Mouse (Mus musculus) embryonic facial prominence, embryonic 15.5 days (tissue): ENCODE measurements around the gene Ttc28. TPM values are rescaled to one million over a fixed set of nuclear protein-coding genes. Genes with fewer than 3 reads are reported as not detected.
A peak's percentile ranks its signal among the peaks of the same experiment; 100 is the strongest.

Experiments used
- ATAC-seq: fragments of 200-750 bp; cut with Nextera tagmentation; 2 replicates; pipeline ENCODE4 v1.8.0; 2017; ENCODE audit warnings: low read depth, moderate TSS enrichment; ENCODE audit not compliant: insufficient number of reproducible peaks, low FRiP score, low TSS enrichment
- H3K27ac ChIP-seq: fragments of 300-500 bp; sonication (generic); replicated peaks from 2 replicates; pipeline ENCODE4 v1.5.1; 2015; ENCODE audit warnings: mild to moderate bottlenecking, inconsistent platforms
- H3K27me3 ChIP-seq: fragments of 300-500 bp; sonication (generic); 2 replicates; pipeline ENCODE4 v1.6.1; 2015; ENCODE audit warnings: inconsistent platforms
- H3K36me3 ChIP-seq: fragments of 300-500 bp; sonication (generic); 2 replicates; pipeline ENCODE4 v1.6.1; 2015; ENCODE audit warnings: mild to moderate bottlenecking, inconsistent platforms
- H3K4me1 ChIP-seq: fragments of 300-500 bp; sonication (generic); 2 replicates; pipeline ENCODE4 v1.6.1; 2015; ENCODE audit warnings: inconsistent platforms
- H3K4me2 ChIP-seq: fragments of 300-500 bp; sonication (generic); replicated peaks from 2 replicates; pipeline ENCODE4 v1.6.1; 2015; ENCODE audit warnings: mild to moderate bottlenecking, inconsistent platforms
- H3K4me3 ChIP-seq: fragments of 300-500 bp; sonication (generic); replicated peaks from 2 replicates; pipeline ENCODE4 v1.5.1; 2015; ENCODE audit warnings: mild to moderate bottlenecking, inconsistent platforms
- H3K9ac ChIP-seq: fragments of 300-500 bp; sonication (generic); 2 replicates; pipeline ENCODE4 v1.6.1; 2015; ENCODE audit warnings: inconsistent platforms
- H3K9me3 ChIP-seq: fragments of 300-500 bp; sonication (generic); replicated peaks from 2 replicates; pipeline ENCODE4 v1.6.1; 2016; ENCODE audit warnings: inconsistent platforms
- WGBS: fragments of 180-500 bp; shearing (Covaris S2); methylation state at CpG from one replicate; pipeline ENCODE4 v1.1.7; 2015; 5-methylcytosine and 5-hydroxymethylcytosine counted together
- polyA plus RNA-seq: library from polyadenylated mRNA; unstranded; fragments of >200 nt; fragmentation: Nextera tagmentation; extraction: Ambion mirVana; gene quantifications from 2 replicates; pipeline ENCODE4 v1.2.1, GENCODE M21; 2015

Gene Ttc28
- polyA plus RNA-seq, 1 experiment from 2014 or later, result 12.7 TPM

DNA sequence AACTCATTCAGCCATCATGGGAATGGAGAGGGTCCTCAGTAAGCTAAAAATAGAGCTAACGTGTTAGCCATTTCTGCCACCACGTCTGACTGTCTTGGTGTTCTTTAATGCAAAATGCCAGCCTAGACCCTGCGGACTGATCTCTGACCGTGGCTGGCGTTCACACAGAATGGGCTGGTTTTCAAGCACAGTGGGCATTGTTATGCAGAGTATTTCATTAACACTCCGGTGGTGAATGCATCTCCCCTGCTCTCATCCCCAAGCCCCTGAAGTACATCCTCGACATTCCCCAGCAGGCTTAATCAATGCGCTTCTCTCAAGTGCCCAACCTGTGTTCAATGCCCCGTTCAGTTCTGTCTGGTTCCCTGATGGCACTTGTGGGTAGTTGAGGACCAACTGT is 290.8 kb downstream of the Ttc28 start:
- WGBS, result 53% methylated on average over 9 of the region's 9 CpGs
- Histone ChIP-seq H3K4me2 (no peak overlapping the region), H3K36me3 (no peaks in the 10 kb centered on the region), H3K4me3 (no peak overlapping the region), H3K27ac (no peak overlapping the region), H3K4me1 (peaks cover under 1% of the 10 kb centered on the region; the same call in 1 of the 2 replicates), H3K9me3 (no peaks in the 10 kb centered on the region), H3K9ac (no peak overlapping the region), H3K27me3 (no peaks in the 10 kb centered on the region)
- no peak for ATAC-seq

DNA sequence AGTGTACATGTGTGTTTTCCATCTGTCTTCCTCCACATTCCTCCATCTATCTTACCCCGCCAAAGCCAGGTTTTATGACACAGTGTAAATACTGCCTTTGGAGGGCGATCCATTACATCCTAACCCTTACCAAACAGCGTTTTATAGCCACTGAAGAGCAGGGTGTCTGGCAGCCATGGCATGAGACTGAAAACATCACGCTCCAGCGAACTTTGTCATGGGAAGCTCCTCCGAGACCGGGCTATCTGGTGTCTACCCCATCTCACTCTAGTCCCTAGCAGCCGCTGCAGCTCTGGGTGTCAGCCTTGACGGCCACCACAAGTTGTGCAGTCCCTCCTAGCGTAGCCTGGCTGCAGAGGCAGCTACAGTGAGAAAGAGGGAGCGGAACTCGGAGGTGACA is 295.8 kb downstream of the Ttc28 start:
- ATAC-seq, result no peak
- Histone ChIP-seq H3K36me3 (no peaks in the 10 kb centered on the region), H3K9ac (no peak overlapping the region), H3K9me3 (no peaks in the 10 kb centered on the region), H3K4me2 (no peak overlapping the region), H3K27me3 (no peaks in the 10 kb centered on the region), H3K4me1 (peaks cover 31% of the 10 kb centered on the region), H3K27ac (no peak overlapping the region), H3K4me3 (no peak overlapping the region)
- WGBS, result 68% methylated on average over 12 of the region's 12 CpGs

DNA sequence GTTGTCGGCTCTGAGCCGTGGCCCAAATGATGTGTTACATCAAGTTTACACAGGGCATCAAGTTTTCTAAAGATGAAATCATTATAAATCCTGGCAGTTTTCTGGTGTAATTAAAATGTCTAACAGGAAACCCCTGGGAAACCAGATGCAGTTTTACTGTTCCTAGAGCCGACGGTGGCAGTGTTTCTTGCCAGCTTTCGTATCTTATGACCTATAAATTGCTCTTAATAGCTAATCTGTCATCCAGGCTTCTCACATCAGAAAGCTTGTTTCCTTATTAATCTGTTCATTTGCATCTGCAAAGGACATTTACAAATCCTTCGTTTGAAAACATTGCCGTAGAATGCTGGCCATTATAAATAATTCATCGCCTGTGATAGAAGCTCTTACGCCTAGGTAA is 296.2 kb downstream of the Ttc28 start:
- ATAC-seq, result no peak
- H3K27ac ChIP-seq, result no peak overlapping the region

DNA sequence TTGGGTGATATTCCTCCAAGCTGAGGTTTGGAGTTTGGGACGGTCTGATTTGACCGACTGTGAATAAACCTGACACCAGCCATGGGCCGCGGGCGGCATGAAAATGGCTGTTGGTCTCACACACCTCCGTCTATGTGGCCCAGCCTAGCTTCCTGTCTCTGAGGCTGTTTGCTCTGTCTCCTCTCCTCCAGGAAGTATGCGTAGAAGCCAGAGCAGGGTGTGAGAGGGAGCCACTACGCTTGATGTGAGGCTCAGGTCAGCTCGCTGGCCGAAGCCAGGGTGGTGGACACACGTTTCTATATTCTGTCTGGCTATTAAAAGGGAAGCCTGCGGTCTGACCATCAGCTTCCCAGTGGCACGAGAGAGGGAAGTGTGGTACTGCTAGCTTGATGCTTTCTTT is 296.8 kb downstream of the Ttc28 start:
- 90% methylated on average over 13 of the region's 13 CpGs for WGBS
- no peaks in the 10 kb centered on the region for H3K27me3 ChIP-seq
- no peak overlapping the region for H3K4me2 ChIP-seq
- no peak overlapping the region for H3K4me3 ChIP-seq
- H3K27ac ChIP-seq, result no peak overlapping the region
- H3K9me3 ChIP-seq, result no peaks in the 10 kb centered on the region
- no peak for ATAC-seq
- H3K36me3 ChIP-seq, result no peaks in the 10 kb centered on the region
- peaks cover 38% of the 10 kb centered on the region for H3K4me1 ChIP-seq
- H3K9ac ChIP-seq, result no peak overlapping the region

More for the DNA sequence above, 296.2 kb downstream of the Ttc28 start:
- Histone ChIP-seq H3K36me3 (no peaks in the 10 kb centered on the region), H3K4me2 (no peak overlapping the region), H3K9me3 (no peaks in the 10 kb centered on the region), H3K9ac (no peak overlapping the region), H3K4me1 (peaks cover 36% of the 10 kb centered on the region), H3K4me3 (no peak overlapping the region), H3K27me3 (no peaks in the 10 kb centered on the region)
- 79% methylated on average over 9 of the region's 9 CpGs for WGBS

DNA sequence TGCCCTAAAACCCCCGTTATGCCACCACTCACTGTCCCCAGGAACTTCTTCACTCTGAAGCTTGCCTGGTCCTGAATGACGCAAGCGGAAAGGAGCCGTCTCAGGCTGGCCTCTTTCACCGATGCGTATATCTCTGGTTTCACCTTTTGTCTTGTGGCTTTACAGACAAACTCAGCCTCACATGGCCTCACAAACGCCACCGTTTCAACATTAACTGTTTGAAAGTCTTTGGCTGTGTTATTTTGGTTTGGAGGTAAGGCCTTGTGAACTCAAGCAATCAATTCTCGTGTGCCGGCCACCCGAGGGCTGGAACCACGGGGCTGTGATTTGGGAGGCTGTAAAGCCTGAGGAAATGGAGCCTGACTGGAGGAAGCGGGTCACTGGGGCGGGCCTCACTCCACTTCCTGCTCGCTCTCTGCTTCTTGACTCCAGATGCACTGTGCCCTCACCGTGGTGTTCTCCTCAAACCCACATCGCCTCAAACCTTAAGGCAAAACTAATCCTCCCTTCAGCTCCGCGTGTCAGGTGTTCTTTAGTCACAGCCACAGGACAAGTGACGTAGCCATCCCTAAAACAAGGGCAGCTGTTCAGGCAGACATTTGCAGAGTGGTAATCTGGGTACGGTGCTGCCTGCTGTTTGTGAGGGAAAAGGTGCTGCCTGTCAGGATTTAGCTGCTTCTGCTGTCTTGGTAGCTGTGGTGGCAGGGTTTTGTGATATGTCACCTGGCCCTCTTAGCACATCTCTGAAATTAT is 298.9 kb downstream of the Ttc28 start:
- Histone ChIP-seq H3K4me1 (peaks cover 38% of the 10 kb centered on the region), H3K9ac (no peak overlapping the region), H3K36me3 (0 out of 2 replicates have a peak, but pooled peaks cover 5% of the 10 kb centered on the region), H3K27me3 (no peaks in the 10 kb centered on the region), H3K9me3 (no peaks in the 10 kb centered on the region), H3K4me2 (no peak overlapping the region; the same call in 1 of the 2 replicates), H3K27ac (0 out of 2 replicates have a peak overlapping the region, but pooled peaks have one; percentile 5), H3K4me3 (no peak overlapping the region)
- no peak for ATAC-seq
- 44% methylated on average over 21 of the region's 21 CpGs for WGBS

DNA sequence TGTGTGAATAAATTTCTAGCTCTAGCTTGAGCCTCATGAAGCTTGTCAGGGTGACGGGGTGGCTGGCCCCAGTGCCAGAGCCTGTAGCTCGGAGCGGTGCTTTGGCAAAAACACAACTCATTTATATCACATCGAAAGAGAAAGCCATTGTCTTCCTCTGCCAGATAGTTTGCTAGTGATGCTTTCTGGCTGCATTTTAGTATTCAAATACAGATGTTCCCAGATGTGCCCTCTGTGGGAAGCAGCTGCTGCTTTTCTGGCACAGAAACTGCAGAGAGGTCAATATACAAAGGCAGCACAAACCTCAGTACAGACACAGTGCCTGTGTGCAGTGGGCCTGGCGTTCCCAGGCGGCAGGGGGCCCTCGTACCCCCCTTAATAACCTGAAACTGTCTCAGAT is 300.0 kb downstream of the Ttc28 start:
- Histone ChIP-seq H3K36me3 (peaks cover 14% of the 10 kb centered on the region; the same call in 1 of the 2 replicates), H3K4me1 (peaks cover 38% of the 10 kb centered on the region), H3K4me3 (no peak overlapping the region), H3K9me3 (no peaks in the 10 kb centered on the region), H3K9ac (no peak overlapping the region), H3K27me3 (no peaks in the 10 kb centered on the region), H3K27ac (0 out of 2 replicates have a peak overlapping the region, but pooled peaks have one; percentile 36), H3K4me2 (no peak overlapping the region)
- whole genome bisulfite sequencing, result 34% methylated on average over 7 of the region's 7 CpGs
- no peak; the same call in 1 of the 2 replicates for ATAC-seq

DNA sequence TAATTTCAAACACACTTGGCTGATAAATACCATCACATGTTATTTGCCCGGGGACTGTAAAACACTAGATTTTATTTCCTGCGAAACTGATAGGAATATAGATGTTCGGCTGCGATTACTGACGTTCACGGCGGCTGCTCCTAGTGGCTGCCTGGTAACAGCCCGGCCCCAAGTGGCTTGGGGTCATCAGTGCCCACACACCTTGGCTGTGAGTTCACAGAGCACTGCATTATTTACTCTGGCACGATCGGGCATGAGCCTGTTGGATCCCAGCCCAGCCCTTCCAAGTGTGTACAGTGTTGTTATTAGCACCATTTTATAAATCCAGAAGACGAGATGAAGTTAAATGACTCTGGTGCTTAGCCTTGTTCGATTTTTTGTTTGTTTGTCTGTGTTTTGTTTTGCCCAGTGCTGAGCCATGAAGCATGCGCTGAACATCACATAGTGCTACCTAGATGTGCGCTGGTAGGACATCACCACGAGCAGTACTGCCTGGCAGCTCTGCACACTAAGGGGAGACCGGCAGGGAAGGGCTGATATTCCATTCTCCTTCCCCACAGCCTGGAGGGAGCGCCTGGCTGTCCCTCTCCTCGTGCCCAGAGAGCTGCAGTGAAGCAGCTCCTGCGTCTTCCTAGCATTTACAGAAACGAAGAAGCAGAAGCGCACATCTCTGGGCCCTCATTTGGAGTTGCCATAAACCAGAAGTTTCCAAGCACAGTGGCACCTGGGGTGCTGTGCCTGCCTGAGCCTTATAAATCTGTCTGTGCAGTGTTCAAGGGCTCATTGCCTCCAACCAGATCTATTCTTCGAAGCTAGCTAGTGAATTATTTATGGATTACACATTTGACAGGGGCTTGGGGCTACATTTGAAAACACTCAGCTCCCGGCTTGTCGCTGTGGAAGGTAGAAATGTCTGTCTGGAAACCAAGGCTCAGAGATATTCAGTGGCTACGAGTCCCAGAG is 300.8 kb downstream of the Ttc28 start:
- Histone ChIP-seq H3K9ac (no peak overlapping the region), H3K27me3 (no peaks in the 10 kb centered on the region), H3K4me2 (no peak overlapping the region), H3K4me1 (peaks cover 37% of the 10 kb centered on the region), H3K36me3 (peaks cover 14% of the 10 kb centered on the region; the same call in 1 of the 2 replicates), H3K9me3 (no peaks in the 10 kb centered on the region), H3K4me3 (no peak overlapping the region), H3K27ac (0 out of 2 replicates have a peak overlapping the region, but pooled peaks have one; percentile 36)
- WGBS, result 52% methylated on average over 25 of the region's 25 CpGs
- ATAC-seq, result no peak

DNA sequence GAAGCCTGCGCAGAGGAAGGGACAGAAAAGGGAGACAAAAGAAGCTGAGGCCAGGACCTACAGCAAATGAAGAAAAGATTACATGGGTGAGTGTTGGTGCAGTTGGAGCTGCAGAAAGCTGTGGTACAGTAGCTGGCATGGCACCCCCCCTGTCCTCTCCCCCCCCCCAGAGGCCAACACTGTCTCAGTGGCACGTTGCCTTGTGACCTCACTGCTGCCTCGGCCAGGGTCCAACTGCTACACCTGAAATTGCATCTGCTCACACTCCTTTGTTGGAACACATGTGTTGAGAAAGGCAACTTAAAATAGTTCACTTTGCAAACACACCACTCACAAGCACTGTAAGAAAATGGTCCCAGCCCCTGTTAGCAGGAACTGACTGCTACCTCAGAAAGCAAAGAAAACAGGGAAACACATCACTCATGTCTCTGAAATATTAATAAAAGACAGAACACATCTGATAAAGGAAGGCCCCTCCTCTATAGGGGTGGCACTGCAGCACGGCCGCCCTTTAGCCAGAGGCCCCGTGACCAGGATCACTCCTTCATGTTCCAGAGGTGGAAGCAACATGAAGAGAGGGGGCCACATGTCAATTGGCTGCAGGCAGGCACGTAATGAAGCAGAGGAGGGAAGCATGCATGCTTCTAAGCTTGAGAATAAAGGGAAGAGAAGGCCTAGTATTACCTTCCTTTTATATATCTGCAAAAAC is 301.8 kb downstream of the Ttc28 start:
- no peak overlapping the region for H3K9ac ChIP-seq
- H3K4me2 ChIP-seq, result no peak overlapping the region
- WGBS, result 74% methylated on average over 7 of the region's 7 CpGs
- no peak overlapping the region for H3K4me3 ChIP-seq
- no peaks in the 10 kb centered on the region for H3K9me3 ChIP-seq
- peaks cover 35% of the 10 kb centered on the region for H3K4me1 ChIP-seq
- no peaks in the 10 kb centered on the region for H3K27me3 ChIP-seq
- ATAC-seq, result no peak
- H3K36me3 ChIP-seq, result peaks cover 14% of the 10 kb centered on the region; the same call in 1 of the 2 replicates
- no peak overlapping the region for H3K27ac ChIP-seq

DNA sequence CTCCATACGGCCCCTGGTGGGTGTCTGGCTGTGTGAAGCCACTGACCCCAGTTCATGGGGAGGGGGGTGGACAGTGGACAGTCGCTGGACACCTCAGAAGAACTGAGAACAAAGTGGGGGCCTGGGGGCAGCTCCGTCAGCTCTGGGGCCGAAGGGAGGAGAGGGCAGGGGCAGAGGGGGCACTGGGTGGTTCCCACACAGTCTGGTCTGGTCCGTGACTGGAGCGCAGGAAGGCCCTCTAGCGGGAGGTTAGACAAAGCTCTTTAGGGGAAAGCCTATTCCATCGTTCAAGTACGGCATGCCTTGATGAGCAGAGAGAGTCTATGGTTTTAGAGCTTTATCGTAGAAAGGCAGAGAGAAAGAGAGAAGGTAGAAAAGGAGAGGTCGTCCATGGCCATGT is 307.0 kb downstream of the Ttc28 start:
- no peak overlapping the region for H3K4me2 ChIP-seq
- no peaks in the 10 kb centered on the region for H3K9me3 ChIP-seq
- ATAC-seq, result no peak
- 45% methylated on average over 11 of the region's 11 CpGs for WGBS
- H3K4me3 ChIP-seq, result no peak overlapping the region
- no peak overlapping the region for H3K27ac ChIP-seq
- no peak overlapping the region for H3K9ac ChIP-seq
- no peaks in the 10 kb centered on the region for H3K27me3 ChIP-seq
- H3K4me1 ChIP-seq, result peaks cover 11% of the 10 kb centered on the region; the same call in 1 of the 2 replicates
- peaks cover 14% of the 10 kb centered on the region; the same call in 1 of the 2 replicates for H3K36me3 ChIP-seq

DNA sequence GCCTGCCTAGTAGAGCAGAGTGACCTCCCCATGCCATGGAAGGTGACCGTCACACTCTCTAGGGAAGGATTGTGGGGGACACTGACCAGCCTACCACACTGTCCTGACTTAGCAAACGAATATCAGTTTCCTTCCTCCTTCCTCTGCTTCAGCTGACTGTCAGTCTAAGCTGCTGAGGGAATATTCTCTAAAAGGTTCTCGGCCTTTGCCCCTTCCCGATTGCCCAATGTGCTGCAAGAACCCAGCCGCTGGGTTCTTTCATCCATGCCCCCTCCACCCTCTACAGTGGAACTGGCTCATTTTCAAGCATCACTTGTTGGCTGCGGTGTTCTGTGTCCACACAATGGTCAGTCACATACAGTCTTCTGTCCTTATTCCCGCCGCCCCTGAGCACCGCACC is 312.4 kb downstream of the Ttc28 start:
- ATAC-seq, result no peak
- peaks cover 17% of the 10 kb centered on the region for H3K4me1 ChIP-seq
- H3K36me3 ChIP-seq, result no peaks in the 10 kb centered on the region
- H3K9me3 ChIP-seq, result no peaks in the 10 kb centered on the region
- 86% methylated on average over 9 of the region's 9 CpGs for WGBS
- H3K9ac ChIP-seq, result no peak overlapping the region
- H3K4me2 ChIP-seq, result no peak overlapping the region
- no peak overlapping the region for H3K27ac ChIP-seq
- H3K27me3 ChIP-seq, result 0 out of 2 replicates have a peak, but pooled peaks cover 3% of the 10 kb centered on the region
- H3K4me3 ChIP-seq, result no peak overlapping the region
